Mouse (Mus musculus): ENCODE data around the gene Mrgprx1. TPM values are rescaled to one million over a fixed set of nuclear protein-coding genes. Genes with fewer than 3 reads are reported as not detected.

The Mrgprx1 gene
- total and polyA plus RNA-seq, 3 experiments: not detected

DNA sequence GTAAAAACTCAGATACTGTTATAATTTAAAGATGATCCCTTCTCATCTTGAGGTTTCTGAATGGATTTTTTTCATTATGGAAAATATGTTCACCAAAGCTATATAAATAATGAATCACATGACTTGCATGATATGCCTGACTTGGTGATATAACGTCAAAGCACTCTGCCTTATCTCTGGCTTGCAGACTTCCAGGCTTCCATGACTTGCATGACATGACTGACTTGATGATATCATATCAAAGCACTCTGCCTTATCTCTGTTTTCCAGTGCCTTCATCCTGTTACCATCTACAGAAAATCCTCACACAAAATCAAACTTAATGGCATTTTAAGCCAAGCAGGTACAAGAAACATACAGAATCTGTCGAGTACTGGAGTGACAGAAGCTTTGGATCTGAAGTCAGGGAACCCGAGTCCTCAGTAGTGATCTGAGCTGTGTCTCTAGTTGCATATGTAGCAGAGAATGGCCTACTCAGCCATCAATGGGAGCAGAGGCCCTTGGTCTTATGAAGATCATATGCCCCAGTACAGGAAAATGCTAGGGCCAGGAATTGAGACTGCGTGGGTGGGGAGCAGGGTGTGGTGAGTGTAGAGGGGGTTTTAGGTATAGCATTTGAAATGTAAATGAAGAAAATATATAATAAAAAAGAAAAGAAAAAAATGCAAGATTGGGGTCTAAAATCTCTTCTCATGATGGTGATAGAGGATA, 19.2 kb upstream of the Mrgprx1 start:
- Histone ChIP-seq H3K79me2 (replicated peaks; ENCODE audit: control insufficient read depth, extremely low read depth, insufficient read depth, poor library complexity, severe bottlenecking) (no peaks in the 10 kb centered on the region), H3K27ac (ENCODE audit: insufficient read depth, low read depth) (no peak overlapping the region), H3K9me3 (replicated peaks; ENCODE audit: low read length) (peaks cover 3% of the 10 kb centered on the region), H3K9ac (ENCODE audit: insufficient read depth, low read depth) (no peak overlapping the region), H3K4me3 (replicated peaks in 1 of 3; ENCODE audit: low read depth in 2 of 3, low read length in 2 of 3, poor library complexity in 1 of 3) (no peak overlapping the region), H3K36me3 (replicated peaks in 1 of 2; ENCODE audit: control insufficient read depth in 1 of 2, insufficient read depth in 1 of 2, low read length in 1 of 2) (no peaks in the 10 kb centered on the region), H3K27me3 (replicated peaks) (no peaks in the 10 kb centered on the region), H3K4me2 (ENCODE audit: insufficient read depth, low read depth, poor library complexity, severe bottlenecking) (no peak overlapping the region), H3K4me1 (ENCODE audit: control insufficient read depth in 1 of 2, insufficient read depth in 2 of 2) (no peaks in the 10 kb centered on the region)
- dilution Hi-C loops (cut with MboI; ENCODE audit: extremely low pct_ligation_motif_present, extremely low pct_unique_long_range_greater_than_20kb, low sequenced_read_pairs): no loop called here
- in situ Hi-C loops (cut with MboI; ENCODE audit: low pct_ligation_motif_present, low pct_unique_long_range_greater_than_20kb, low sequenced_read_pairs): no loop called here
- no peak for DNase-seq (ENCODE audit: extremely low read depth)
- no peak for TF ChIP-seq HCFC1 (IDR thresholded peaks at IDR 0.05; ENCODE audit: low read depth, low read length)
- no peak for TF ChIP-seq ZKSCAN1 (IDR thresholded peaks at IDR 0.05; ENCODE audit: borderline replicate concordance, low read depth, low read length)
- TF ChIP-seq EP300 (IDR thresholded peaks at IDR 0.05; ENCODE audit: low read length): no peak
- TF ChIP-seq SMC3 (IDR thresholded peaks at IDR 0.05; ENCODE audit: low read depth, low read length): no peak
- TF ChIP-seq SIN3A (IDR thresholded peaks at IDR 0.05; ENCODE audit: low read length): no peak
- TF ChIP-seq MYC (IDR thresholded peaks at IDR 0.05; ENCODE audit: low read depth, low read length): no peak
- TF ChIP-seq NELFE (IDR thresholded peaks at IDR 0.05; ENCODE audit: low read depth, low read length): no peak

DNA sequence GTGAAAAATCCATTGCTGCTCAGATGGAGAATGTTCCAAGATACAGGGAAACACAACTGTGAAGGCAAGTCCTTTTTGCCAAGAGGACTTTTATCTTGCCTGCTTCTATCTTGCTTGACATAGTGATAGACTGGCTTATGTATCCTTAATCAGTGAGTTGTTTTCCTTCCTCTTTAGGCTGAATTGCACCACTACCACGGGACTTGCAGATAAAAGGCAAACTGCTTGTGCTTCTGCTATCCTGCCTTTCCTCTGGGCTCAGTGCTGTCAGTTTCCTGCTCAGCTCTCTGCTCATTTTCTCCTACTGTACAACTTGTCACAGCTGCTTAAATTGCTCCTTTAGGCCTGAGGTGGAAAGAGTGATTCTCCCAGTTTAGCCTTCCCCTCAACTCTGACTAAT, 16.6 kb upstream of the Mrgprx1 start:
- Histone ChIP-seq H3K27me3 (replicated peaks) (no peaks in the 10 kb centered on the region), H3K9me3 (replicated peaks; ENCODE audit: low read length) (peaks cover 3% of the 10 kb centered on the region), H3K9ac (ENCODE audit: insufficient read depth, low read depth) (no peak overlapping the region), H3K4me3 (replicated peaks in 1 of 3; ENCODE audit: low read depth in 2 of 3, low read length in 2 of 3, poor library complexity in 1 of 3) (no peak overlapping the region), H3K36me3 (replicated peaks in 1 of 2; ENCODE audit: control insufficient read depth in 1 of 2, insufficient read depth in 1 of 2, low read length in 1 of 2) (no peaks in the 10 kb centered on the region), H3K4me2 (ENCODE audit: insufficient read depth, low read depth, poor library complexity, severe bottlenecking) (no peak overlapping the region), H3K27ac (ENCODE audit: insufficient read depth, low read depth) (no peak overlapping the region), H3K79me2 (replicated peaks; ENCODE audit: control insufficient read depth, extremely low read depth, insufficient read depth, poor library complexity, severe bottlenecking) (no peaks in the 10 kb centered on the region), H3K4me1 (ENCODE audit: control insufficient read depth in 1 of 2, insufficient read depth in 2 of 2) (no peaks in the 10 kb centered on the region)
- no peak for DNase-seq (ENCODE audit: extremely low read depth)
- dilution Hi-C loops (cut with MboI; ENCODE audit: extremely low pct_ligation_motif_present, extremely low pct_unique_long_range_greater_than_20kb, low sequenced_read_pairs) (no loop called here), in situ Hi-C loops (cut with MboI; ENCODE audit: low pct_ligation_motif_present, low pct_unique_long_range_greater_than_20kb, low sequenced_read_pairs) (no loop called here)
- no peak for TF ChIP-seq JUN (IDR thresholded peaks at IDR 0.05; ENCODE audit: insufficient read depth, low read depth, low read length)
- no peak for TF ChIP-seq BHLHE40 (IDR thresholded peaks at IDR 0.05; ENCODE audit: low read depth, low read length)
- TF ChIP-seq CTCF (conservative IDR thresholded peaks at IDR 0.05 in 1 of 2, IDR thresholded peaks at IDR 0.05 in 1 of 2; ENCODE audit: low read depth in 2 of 2, low read length in 2 of 2): no peak
- no peak for TF ChIP-seq CHD2 (IDR thresholded peaks at IDR 0.05; ENCODE audit: low read length)
- TF ChIP-seq RCOR1 (conservative IDR thresholded peaks at IDR 0.05; ENCODE audit: low read depth, low read length): no peak
- no peak for TF ChIP-seq TBP (conservative IDR thresholded peaks at IDR 0.05; ENCODE audit: low read depth, low read length)
- TF ChIP-seq ZKSCAN1 (IDR thresholded peaks at IDR 0.05; ENCODE audit: borderline replicate concordance, low read depth, low read length): no peak
- no peak for TF ChIP-seq USF1 (IDR thresholded peaks at IDR 0.05; ENCODE audit: low read depth, low read length)
- TF ChIP-seq KAT2A (IDR thresholded peaks at IDR 0.05; ENCODE audit: insufficient replicate concordance, low read length): no peak
- TF ChIP-seq SIN3A (IDR thresholded peaks at IDR 0.05; ENCODE audit: low read length): no peak
- TF ChIP-seq TCF12 (IDR thresholded peaks at IDR 0.05; ENCODE audit: low read depth, low read length): no peak
- no peak for TF ChIP-seq POLR2A (IDR thresholded peaks at IDR 0.05; ENCODE audit: low read depth, low read length)

All from CH12.LX (cell line).